Mouse (Mus musculus): ENCODE results near the gene Nsrp1. TPM values are rescaled to one million over a fixed set of nuclear protein-coding genes. Genes with fewer than 3 reads are reported as not detected.

Gene Nsrp1
- total and polyA plus RNA-seq, 2 experiments from 2014 or later, result 2.5 to 55.0 TPM

DNA sequence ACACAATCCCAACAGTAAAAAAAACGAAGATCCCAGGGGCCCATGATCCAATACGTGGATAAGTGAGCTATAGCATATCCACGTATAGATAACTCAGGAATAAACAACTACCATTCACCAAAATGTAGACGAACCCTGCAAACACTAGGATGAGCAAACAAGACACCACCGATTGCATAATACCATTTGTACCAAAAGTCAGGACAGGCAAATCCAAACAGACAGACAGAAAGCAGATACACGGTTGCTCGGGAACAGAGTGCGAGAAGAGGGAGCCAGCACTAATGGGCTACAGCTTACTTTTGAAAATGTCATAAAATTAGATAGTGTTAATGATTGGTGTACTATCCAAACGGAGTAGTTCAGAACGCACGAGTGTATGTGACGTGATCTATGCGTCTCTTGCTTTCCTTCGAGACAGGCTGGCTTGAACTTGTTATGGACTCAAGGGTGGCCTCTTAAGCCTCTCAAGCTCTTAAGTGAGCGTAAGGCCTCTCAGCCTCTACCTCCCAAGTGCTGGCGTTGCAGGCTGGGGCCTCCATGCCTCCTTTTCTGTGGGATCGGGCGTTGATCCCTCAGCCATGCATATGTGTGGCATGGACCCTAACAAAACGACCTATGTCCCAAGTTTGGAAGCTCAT lies 20.2 kb upstream of the Nsrp1 start:
- no peaks in the 10 kb centered on the region for H3K27me3 ChIP-seq (ENCODE audit: insufficient read depth, low read length)
- H3K9ac ChIP-seq (replicated peaks; ENCODE audit: low read length, poor library complexity, severe bottlenecking), result no peak overlapping the region
- H3K27ac ChIP-seq (ENCODE audit: low read depth, low read length), result no peak overlapping the region
- H3K36me3 ChIP-seq (ENCODE audit: insufficient read depth, low read length), result no peaks in the 10 kb centered on the region
- no peaks in the 10 kb centered on the region for H3K9me3 ChIP-seq (ENCODE audit: low read length)
- 81% methylated on average over 19 of the region's 19 CpGs for WGBS
- H3K4me2 ChIP-seq (ENCODE audit: low read depth, low read length, poor library complexity, severe bottlenecking), result no peak overlapping the region
- H3K4me1 ChIP-seq (ENCODE audit: insufficient read depth, low read length), result no peaks in the 10 kb centered on the region
- no peak for TF ChIP-seq CTCF (IDR thresholded peaks at IDR 0.05)
- no peak overlapping the region for H3K4me3 ChIP-seq (ENCODE audit: low read depth, low read length)
- no peak for DNase-seq (ENCODE audit: low spot score)
- ATAC-seq (ENCODE audit: low FRiP score), result no peak

DNA sequence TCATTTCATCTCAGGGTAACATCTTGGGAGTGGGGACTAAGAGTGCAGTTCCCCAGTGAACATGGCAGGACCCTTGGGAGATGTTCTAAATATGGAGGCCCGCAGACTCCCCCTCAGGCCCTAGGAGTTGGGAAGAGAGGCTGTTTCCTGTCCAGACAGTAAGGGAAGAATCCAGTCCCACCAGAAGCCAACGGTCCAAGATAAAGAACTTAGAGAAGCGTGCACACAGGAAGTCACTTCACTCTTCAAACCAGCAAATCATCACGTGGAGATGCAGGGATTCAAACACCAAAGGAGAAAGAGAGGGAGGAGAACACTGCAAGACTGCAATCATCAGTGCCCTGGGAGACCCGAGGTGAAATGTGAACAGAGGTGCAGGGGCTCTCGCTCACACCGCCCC lies 18.8 kb upstream of the Nsrp1 start:
- TF ChIP-seq CTCF (IDR thresholded peaks at IDR 0.05), result no peak
- Histone ChIP-seq H3K4me3 (ENCODE audit: low read depth, low read length) (no peak overlapping the region), H3K27me3 (ENCODE audit: insufficient read depth, low read length) (no peaks in the 10 kb centered on the region), H3K4me1 (ENCODE audit: insufficient read depth, low read length) (no peaks in the 10 kb centered on the region), H3K9ac (replicated peaks; ENCODE audit: low read length, poor library complexity, severe bottlenecking) (no peak overlapping the region), H3K4me2 (ENCODE audit: low read depth, low read length, poor library complexity, severe bottlenecking) (no peak overlapping the region), H3K27ac (ENCODE audit: low read depth, low read length) (no peak overlapping the region), H3K9me3 (ENCODE audit: low read length) (no peaks in the 10 kb centered on the region), H3K36me3 (ENCODE audit: insufficient read depth, low read length) (no peaks in the 10 kb centered on the region)
- 72% methylated on average over 7 of the region's 7 CpGs for whole genome bisulfite sequencing
- ATAC-seq (ENCODE audit: low FRiP score) (no peak), DNase-seq (ENCODE audit: low spot score) (no peak)

GRCm38 (mm10) chr11:77096581-77096980 lies 18.3 kb upstream of the Nsrp1 start:
- DNase-seq (ENCODE audit: low spot score), result no peak
- H3K27ac ChIP-seq (ENCODE audit: low read depth, low read length), result no peak overlapping the region
- 60% methylated on average over 3 of the region's 3 CpGs for WGBS

DNA sequence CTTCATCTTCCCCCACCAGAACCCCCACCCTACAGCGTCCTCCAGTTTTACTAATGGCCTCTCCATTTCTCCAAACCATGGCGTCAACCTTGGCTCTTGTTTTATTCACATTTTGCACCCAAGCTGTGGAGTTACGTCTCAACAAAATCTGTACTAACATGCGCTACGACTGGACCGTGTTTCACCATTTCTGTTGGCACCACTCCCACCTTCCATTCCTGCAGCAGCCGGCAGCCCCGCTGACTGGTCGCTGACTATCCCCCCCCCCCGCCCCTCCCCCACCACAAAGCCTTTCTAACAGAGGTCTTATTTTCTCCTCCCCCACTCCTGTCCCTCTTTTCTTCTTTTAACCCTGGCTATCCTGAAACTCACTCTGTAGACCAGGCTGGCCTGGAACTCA lies 17.0 kb upstream of the Nsrp1 start:
- no peak for DNase-seq (ENCODE audit: low spot score)
- H3K4me3 ChIP-seq (ENCODE audit: low read depth, low read length), result no peak overlapping the region
- no peak overlapping the region for H3K4me2 ChIP-seq (ENCODE audit: low read depth, low read length, poor library complexity, severe bottlenecking)
- 59% methylated on average over 9 of the region's 10 CpGs for WGBS
- no peak overlapping the region for H3K9ac ChIP-seq (replicated peaks; ENCODE audit: low read length, poor library complexity, severe bottlenecking)
- H3K9me3 ChIP-seq (ENCODE audit: low read length), result no peaks in the 10 kb centered on the region
- H3K36me3 ChIP-seq (ENCODE audit: insufficient read depth, low read length), result no peaks in the 10 kb centered on the region
- H3K27me3 ChIP-seq (ENCODE audit: insufficient read depth, low read length), result no peaks in the 10 kb centered on the region
- no peak for TF ChIP-seq CTCF (IDR thresholded peaks at IDR 0.05)
- no peak for ATAC-seq (ENCODE audit: low FRiP score)
- H3K4me1 ChIP-seq (ENCODE audit: insufficient read depth, low read length), result no peaks in the 10 kb centered on the region
- H3K27ac ChIP-seq (ENCODE audit: low read depth, low read length), result no peak overlapping the region

More at GRCm38 (mm10) chr11:77096581-77096980, 18.3 kb upstream of the Nsrp1 start:
- Histone ChIP-seq H3K9me3 (ENCODE audit: low read length) (no peaks in the 10 kb centered on the region), H3K36me3 (ENCODE audit: insufficient read depth, low read length) (no peaks in the 10 kb centered on the region), H3K27me3 (ENCODE audit: insufficient read depth, low read length) (no peaks in the 10 kb centered on the region), H3K4me3 (ENCODE audit: low read depth, low read length) (no peak overlapping the region), H3K9ac (replicated peaks; ENCODE audit: low read length, poor library complexity, severe bottlenecking) (no peak overlapping the region), H3K4me1 (ENCODE audit: insufficient read depth, low read length) (no peaks in the 10 kb centered on the region), H3K4me2 (ENCODE audit: low read depth, low read length, poor library complexity, severe bottlenecking) (no peak overlapping the region)
- ATAC-seq (ENCODE audit: low FRiP score), result no peak
- no peak for TF ChIP-seq CTCF (IDR thresholded peaks at IDR 0.05)

- no peaks in the 10 kb centered on the region for H3K36me3 ChIP-seq (ENCODE audit: insufficient read depth, low read length)
- H3K4me1 ChIP-seq (ENCODE audit: insufficient read depth, low read length), result no peaks in the 10 kb centered on the region
- 77% methylated on average over 8 of the region's 8 CpGs for WGBS
- H3K9me3 ChIP-seq (ENCODE audit: low read length), result no peaks in the 10 kb centered on the region
- H3K9ac ChIP-seq (replicated peaks; ENCODE audit: low read length, poor library complexity, severe bottlenecking), result no peak overlapping the region
- H3K4me2 ChIP-seq (ENCODE audit: low read depth, low read length, poor library complexity, severe bottlenecking), result no peak overlapping the region
- no peak for TF ChIP-seq CTCF (IDR thresholded peaks at IDR 0.05)
- ATAC-seq (ENCODE audit: low FRiP score) (no peak), DNase-seq (ENCODE audit: low spot score) (no peak)
- no peak overlapping the region for H3K27ac ChIP-seq (ENCODE audit: low read depth, low read length)
- H3K27me3 ChIP-seq (ENCODE audit: insufficient read depth, low read length), result no peaks in the 10 kb centered on the region
- no peak overlapping the region for H3K4me3 ChIP-seq (ENCODE audit: low read depth, low read length)
These were observed 15.9 kb upstream of the Nsrp1 start for GRCm38 (mm10) chr11:77094136-77094535.

DNA sequence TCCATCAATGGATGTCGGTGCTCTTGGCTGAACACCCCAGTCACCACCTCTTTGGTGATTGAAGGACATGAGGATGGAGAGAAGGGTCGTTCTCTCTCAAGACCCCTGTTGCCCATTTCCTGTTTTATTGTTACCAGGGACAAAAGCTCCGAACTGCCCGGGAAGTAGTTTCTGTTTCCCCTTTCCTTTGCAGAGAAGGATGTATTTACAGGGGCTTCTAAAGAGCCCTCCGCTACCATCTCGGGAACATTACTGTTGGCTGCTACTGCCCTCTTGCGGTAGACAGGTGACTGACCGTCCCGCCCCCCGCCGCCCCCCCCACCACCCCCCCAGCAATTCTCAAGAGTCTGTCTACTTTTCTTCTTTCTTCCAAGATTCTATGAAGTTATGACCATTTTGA lies 15.0 kb upstream of the Nsrp1 start:
- Histone ChIP-seq H3K9ac (replicated peaks; ENCODE audit: low read length, poor library complexity, severe bottlenecking) (no peak overlapping the region), H3K9me3 (ENCODE audit: low read length) (no peaks in the 10 kb centered on the region), H3K36me3 (ENCODE audit: insufficient read depth, low read length) (no peaks in the 10 kb centered on the region), H3K4me3 (ENCODE audit: low read depth, low read length) (peak overlapping the region; percentile 16; the same call in 1 of the 2 replicates), H3K4me1 (ENCODE audit: insufficient read depth, low read length) (no peaks in the 10 kb centered on the region), H3K27me3 (ENCODE audit: insufficient read depth, low read length) (no peaks in the 10 kb centered on the region), H3K27ac (ENCODE audit: low read depth, low read length) (no peak overlapping the region), H3K4me2 (ENCODE audit: low read depth, low read length, poor library complexity, severe bottlenecking) (peak overlapping the region; percentile 35)
- 4% methylated on average over 11 of the region's 11 CpGs for WGBS
- TF ChIP-seq CTCF (IDR thresholded peaks at IDR 0.05), result peak; percentile 63
- DNase-seq (ENCODE audit: low spot score) (peak; percentile 68), ATAC-seq (ENCODE audit: low FRiP score) (no peak)

All from midbrain, postnatal 0 days (tissue).